Mouse (Mus musculus) megakaryocyte, embryonic 14.5 days (primary cell): Measurements from ENCODE around the gene Gm20517.

Experiments
- FLI1 ChIP-seq: IDR thresholded peaks from 2 replicates; pipeline ENCODE4 v1.6.1; 2012; ENCODE audit warnings: low read length, inconsistent platforms, mixed read lengths
- GATA1 ChIP-seq: IDR thresholded peaks from 3 replicates; pipeline ENCODE4 v1.6.1; 2012; ENCODE audit warnings: mixed read lengths, low read length, inconsistent platforms, borderline replicate concordance

GRCm38 (mm10) chr17:47568389-47568788, 43.0 kb upstream of the Gm20517 start:
- TF ChIP-seq FLI1 (no peak), GATA1 (no peak)
